Mouse (Mus musculus): ENCODE measurements around the gene Gm3164. TPM values are rescaled to one million over a fixed set of nuclear protein-coding genes. Genes with fewer than 3 reads are reported as not detected.
"Not testable (repeated sequence)": the region's sequence is repeated elsewhere in the genome, so short reads cannot be mapped to it uniquely, and the experiment has no call there.

Gene Gm3164
- polyA plus RNA-seq, 1 experiment from 2014 or later: 0.98 TPM

DNA sequence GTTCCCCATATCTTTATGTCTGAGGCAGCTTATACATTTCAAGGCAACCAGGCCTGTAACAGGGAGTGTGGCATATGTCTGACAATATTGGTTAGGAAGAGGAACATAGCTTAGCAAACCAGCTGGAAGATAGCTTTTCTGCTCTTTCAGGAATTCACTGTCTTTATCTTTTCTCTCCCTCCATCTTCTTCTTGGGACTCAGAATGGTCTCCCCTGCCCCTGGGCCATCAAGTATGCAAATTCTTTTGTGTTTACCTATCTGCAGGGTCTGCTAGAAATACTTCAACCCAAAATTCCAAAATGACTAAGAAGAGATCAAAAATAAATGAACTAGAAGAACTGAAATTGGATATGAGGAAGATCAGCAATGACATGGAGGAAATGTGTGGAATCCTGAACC is 15.4 kb downstream of the Gm3164 start, which contains the start of gene Gm3173:
TSS of gene Gm3173 (plus strand) at position 301 of the 400 bp plus-strand sequence.
- H3K27ac ChIP-seq; H3K9ac ChIP-seq; ATAC-seq (ENCODE audit: insufficient number of reproducible peaks, insufficient read depth, low FRiP score, low TSS enrichment, low read depth); H3K9me3 ChIP-seq; H3K4me2 ChIP-seq; H3K4me1 ChIP-seq; H3K27me3 ChIP-seq; H3K4me3 ChIP-seq; H3K36me3 ChIP-seq: not testable (repeated sequence)

- H3K4me3 ChIP-seq; H3K9ac ChIP-seq; H3K27me3 ChIP-seq; H3K9me3 ChIP-seq; H3K4me2 ChIP-seq; ATAC-seq (ENCODE audit: insufficient number of reproducible peaks, insufficient read depth, low FRiP score, low TSS enrichment, low read depth); H3K36me3 ChIP-seq; H3K27ac ChIP-seq; H3K4me1 ChIP-seq: not testable (repeated sequence)
- 88% methylated on average over 1 of the region's 2 CpGs for WGBS
These were observed 66.2 kb downstream of the Gm3164 start, which contains the start of gene Gm3182 for GRCm38 (mm10) chr14:4481445-4481844. Gene Gm3182 (plus strand): TSS chr14:4481745.

Other genes with a start within 250 kb of the Gm3164 start
- 0.58 and 0.81 TPM in 2 replicates for gene Gm2974, start 232.9 kb upstream of the Gm3164 start, polyA plus RNA-seq (2015; fragmentation: Nextera tagmentation; extraction: Ambion mirVana)
- not detected in 2 replicates for gene Gm3138, start 165.8 kb upstream of the Gm3164 start, polyA plus RNA-seq (2015; fragmentation: Nextera tagmentation; extraction: Ambion mirVana)
- gene Gm3149, start 98.2 kb upstream of the Gm3164 start, polyA plus RNA-seq (2015; fragmentation: Nextera tagmentation; extraction: Ambion mirVana): not detected in 2 replicates
- gene 2610042L04Rik, start 80.7 kb upstream of the Gm3164 start, polyA plus RNA-seq (2015; fragmentation: Nextera tagmentation; extraction: Ambion mirVana): 0.30 and 0.59 TPM in 2 replicates
- gene Gm3159, start 17.9 kb upstream of the Gm3164 start, polyA plus RNA-seq (2015; fragmentation: Nextera tagmentation; extraction: Ambion mirVana): not detected in 2 replicates
- gene Gm3173, start 15.5 kb downstream of the Gm3164 start, polyA plus RNA-seq (2015; fragmentation: Nextera tagmentation; extraction: Ambion mirVana): not detected in 2 replicates
- not detected in 2 replicates for gene Gm3182, start 66.3 kb downstream of the Gm3164 start, polyA plus RNA-seq (2015; fragmentation: Nextera tagmentation; extraction: Ambion mirVana)
- gene Gm3047, start 140.0 kb downstream of the Gm3164 start, polyA plus RNA-seq (2015; fragmentation: Nextera tagmentation; extraction: Ambion mirVana): not detected in 2 replicates
- not detected in 2 replicates for gene Gm8159, start 216.9 kb downstream of the Gm3164 start, polyA plus RNA-seq (2015; fragmentation: Nextera tagmentation; extraction: Ambion mirVana)
- not detected in 2 replicates for gene Gm3239, start 248.7 kb downstream of the Gm3164 start, polyA plus RNA-seq (2015; fragmentation: Nextera tagmentation; extraction: Ambion mirVana)

Measured in embryonic facial prominence, embryonic 13.5 days (tissue).